Comparison of ENCODE assay signal across 8 mouse cellular contexts in the genomic region with DNA sequence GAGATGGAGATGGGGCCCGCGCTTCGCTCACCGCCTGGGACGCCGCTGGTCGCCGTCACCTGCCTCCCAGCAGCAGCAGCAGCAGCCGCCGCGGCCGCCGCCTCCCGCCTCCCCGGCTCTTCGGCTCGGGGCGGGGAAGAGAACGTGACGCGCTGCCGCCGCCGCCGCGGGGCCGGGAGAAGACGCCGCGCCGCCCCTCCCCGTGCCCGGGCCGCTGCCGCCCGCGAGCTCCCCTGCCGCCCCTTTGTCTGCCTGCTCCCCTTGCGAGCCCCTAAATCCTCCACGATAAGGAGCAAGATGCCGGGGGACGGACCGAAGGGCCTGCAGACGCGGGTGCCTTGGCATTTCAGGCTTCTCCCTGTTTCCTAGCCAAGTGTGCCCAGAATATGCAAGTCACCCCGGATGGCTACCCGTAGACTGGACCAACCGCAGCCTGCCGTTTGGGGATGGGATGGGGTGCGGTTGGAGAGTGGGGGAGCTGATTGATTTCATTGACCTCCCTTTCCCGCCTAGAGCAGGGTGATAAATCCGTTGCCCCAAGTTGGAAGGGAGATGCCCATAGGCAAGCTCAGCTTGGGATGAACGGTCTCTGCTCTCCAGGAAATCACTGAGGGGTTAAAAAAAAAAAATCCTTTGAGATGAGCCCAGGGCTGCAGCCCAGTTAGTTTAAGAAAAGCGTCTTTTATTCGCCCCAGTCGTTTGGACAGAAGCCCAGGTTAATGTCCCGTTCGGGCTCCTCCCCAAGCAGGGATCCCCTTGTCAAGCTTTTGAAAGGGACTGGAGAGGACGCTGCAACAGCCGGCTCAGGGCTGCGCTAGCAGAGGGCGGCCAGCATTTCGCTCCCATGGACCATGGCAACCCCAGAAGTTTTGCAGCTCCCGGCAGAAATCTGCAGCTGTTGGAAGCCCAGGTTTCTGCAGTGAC. TPM values are rescaled to one million over a fixed set of nuclear protein-coding genes. Genes with fewer than 3 reads are reported as not detected.
DNase-seq lines count a peak whose midpoint lies in the region; ATAC-seq and TF ChIP-seq lines count a peak whose summit lies in the region.

A gene (minus strand): TSS at position 398 of the 924 bp plus-strand sequence.

- under 1% methylated on average over 48 of the region's 64 CpGs for WGBS in lung, embryonic 15.5 days
- WGBS in olfactory bulb, adult 2 months = 2% methylated on average over 60 of the region's 64 CpGs

- H3K9ac ChIP-seq in lung, embryonic 15.5 days = peak within 1 kb of the TSS; percentile 94

- peak within 1 kb of the TSS; percentile 85 for H3K4me3 ChIP-seq in lung, embryonic 15.5 days
- H3K4me3 ChIP-seq in olfactory bulb, adult 2 months (ENCODE audit: insufficient read depth, low read depth, low read length) = peak within 1 kb of the TSS; percentile 99

- H3K27ac ChIP-seq in lung, embryonic 15.5 days = peak within 1 kb of the TSS; percentile 95
- peak within 1 kb of the TSS; percentile 98 for H3K27ac ChIP-seq in olfactory bulb, adult 2 months (ENCODE audit: insufficient read depth, low read depth, low read length)

- no peak for TF ChIP-seq CTCF in olfactory bulb, adult 2 months (IDR thresholded peaks at IDR 0.05; ENCODE audit: insufficient read depth, low read depth, low read length)

- peak within 1 kb of the TSS; percentile 93 for H3K4me2 ChIP-seq in lung, embryonic 15.5 days

- H3K27me3 ChIP-seq in lung, embryonic 15.5 days = no peaks in the 10 kb centered on the region

- peak; percentile 72 for ATAC-seq in lung, embryonic 15.5 days (ENCODE audit: borderline replicate concordance, extremely low read depth, low FRiP score, low TSS enrichment)

- DNase-seq in T-cell, adult 2 months (ENCODE audit: low spot score) = peak; percentile 58
- DNase-seq in cerebellum, adult 9-11 months = peak; percentile 77
- peak in 1 of 2 experiments; percentile 68 for DNase-seq in frontal cortex, adult 2 months (ENCODE audit: extremely low spot score in 1 of 2, low spot score in 1 of 2)
- peak; percentile 75 for DNase-seq in heart, postnatal 4 days
- peak; percentile 44 to 55 for DNase-seq in layer of hippocampus, adult 8-10 months (ENCODE audit: low spot score in 2 of 2)
- peak; percentile 77 for DNase-seq in thymus, postnatal 14 days

- no peaks in the 10 kb centered on the region for H3K36me3 ChIP-seq in lung, embryonic 15.5 days

- H3K4me1 ChIP-seq in lung, embryonic 15.5 days = peaks cover 35% of the 10 kb centered on the region
- H3K4me1 ChIP-seq in olfactory bulb, adult 2 months (ENCODE audit: control insufficient read depth, insufficient read depth, low read length) = peaks cover 10% of the 10 kb centered on the region; the same call in 1 of the 2 replicates

- TF ChIP-seq POLR2A in olfactory bulb, adult 2 months (IDR thresholded peaks at IDR 0.05; ENCODE audit: insufficient read depth, low read depth, low read length) = peak; percentile 66; the same call in 1 of the 2 replicates

- no peaks in the 10 kb centered on the region for H3K9me3 ChIP-seq in lung, embryonic 15.5 days

RNA-seq across cellular contexts. Expression of the gene that starts here (rescaled TPM):
- polyA plus RNA-seq in frontal cortex, adult 2 months (2012; rRNA removed) = 85.6 and 88.1 TPM in 2 replicates
- 100 to 1,000 TPM; 108 to 117 TPM for total RNA-seq in heart, postnatal 4 days (2021)
- 100 to 1,000 TPM; 125 to 142 (median 126) TPM for total RNA-seq in layer of hippocampus, adult 8-10 months (2022)
- 35.5 and 39.1 TPM in 2 replicates for polyA plus RNA-seq in lung, embryonic 15.5 days (2015; fragmentation: Nextera tagmentation; extraction: Ambion mirVana)
- polyA plus RNA-seq in olfactory bulb, adult 2 months (2012; ENCODE audit: insufficient read depth, insufficient read length, low replicate concordance, missing spikeins) = not detected in 2 replicates
